Mouse (Mus musculus): ENCODE measurements around the gene Gm17416.

DNA sequence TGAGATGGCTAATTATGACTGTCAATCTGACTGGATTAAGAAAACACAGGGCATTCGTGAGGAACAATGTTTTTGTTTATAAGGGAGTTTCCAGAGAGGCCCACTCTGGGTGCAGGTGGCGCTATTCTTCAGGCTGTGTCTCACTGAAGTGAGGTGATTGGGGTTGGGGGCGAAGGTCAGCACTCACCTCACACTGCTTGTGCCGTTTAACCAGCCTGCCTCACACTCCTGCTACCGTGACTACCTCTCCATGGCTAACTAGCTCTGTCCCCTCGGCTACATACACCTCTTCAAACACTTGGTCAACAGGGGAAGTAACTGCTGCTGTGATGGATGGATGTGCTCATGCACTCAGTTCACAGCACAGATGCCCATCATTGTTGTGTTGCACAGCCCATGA, 19.9 kb downstream of the Gm17416 start:
- no peak for TF ChIP-seq POLR2A (IDR thresholded peaks at IDR 0.05; ENCODE audit: control insufficient read depth, extremely low read depth, insufficient read depth, low read length, poor library complexity)
- no peak for TF ChIP-seq CTCF (IDR thresholded peaks at IDR 0.05; ENCODE audit: borderline replicate concordance, control insufficient read depth, extremely low read depth, insufficient read depth, low read length, poor library complexity)

Data from thymus, adult 2 months (tissue).